Mouse (Mus musculus): ENCODE results near the gene Plekha8. TPM values are rescaled to one million over a fixed set of nuclear protein-coding genes. Genes with fewer than 3 reads are reported as not detected.
A peak's percentile ranks its signal among the peaks of the same experiment; 100 is the strongest.

Gene Plekha8
- polyA plus RNA-seq, 1 experiment, result 9.1 TPM

DNA sequence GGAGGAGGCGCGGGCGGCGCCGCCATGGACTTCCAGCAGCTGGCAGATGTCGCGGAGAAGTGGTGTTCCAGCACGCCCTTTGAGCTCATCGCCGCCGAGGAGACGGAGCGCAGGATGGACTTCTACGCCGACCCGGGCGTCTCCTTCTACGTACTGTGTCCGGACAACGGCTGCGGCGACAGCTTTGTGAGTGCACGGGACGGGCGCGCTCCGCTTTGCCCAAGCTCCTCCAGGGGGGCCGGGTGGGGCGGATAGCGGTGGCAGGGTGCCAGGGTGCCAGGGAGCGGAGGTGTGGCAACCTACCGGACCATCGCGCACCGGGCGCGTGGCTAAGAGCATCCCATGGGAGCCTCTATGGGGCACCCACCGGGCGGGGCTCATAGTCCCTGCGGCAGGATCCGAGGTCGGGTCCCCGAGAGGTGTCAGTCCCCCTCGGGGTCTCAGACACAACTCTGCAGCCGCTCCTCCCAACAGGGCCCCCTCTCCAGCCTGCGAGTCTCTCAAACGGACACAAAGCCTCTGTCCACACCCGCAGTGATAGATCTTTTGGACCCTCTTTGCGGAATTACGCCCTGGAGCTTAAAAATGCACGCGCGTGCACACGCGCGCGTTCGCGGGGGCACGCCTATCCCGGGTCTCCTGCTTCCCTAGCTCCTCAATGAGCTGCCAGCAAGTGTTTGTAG is 87.0 kb downstream of the Plekha8 start:
- peak overlapping the region; percentile 86 for H3K4me3 ChIP-seq (ENCODE audit: insufficient read depth, low read length)
- no peaks in the 10 kb centered on the region for H3K4me1 ChIP-seq (ENCODE audit: control insufficient read depth, insufficient read depth, low read length)
- no peak overlapping the region for H3K27ac ChIP-seq (ENCODE audit: insufficient read depth, low read length)
- TF ChIP-seq CTCF (IDR thresholded peaks at IDR 0.05; ENCODE audit: borderline replicate concordance, insufficient read depth, low read length), result no peak
- TF ChIP-seq POLR2A (IDR thresholded peaks at IDR 0.05; ENCODE audit: low read depth, low read length), result peak; percentile 40; the same call in 1 of the 2 replicates

DNA sequence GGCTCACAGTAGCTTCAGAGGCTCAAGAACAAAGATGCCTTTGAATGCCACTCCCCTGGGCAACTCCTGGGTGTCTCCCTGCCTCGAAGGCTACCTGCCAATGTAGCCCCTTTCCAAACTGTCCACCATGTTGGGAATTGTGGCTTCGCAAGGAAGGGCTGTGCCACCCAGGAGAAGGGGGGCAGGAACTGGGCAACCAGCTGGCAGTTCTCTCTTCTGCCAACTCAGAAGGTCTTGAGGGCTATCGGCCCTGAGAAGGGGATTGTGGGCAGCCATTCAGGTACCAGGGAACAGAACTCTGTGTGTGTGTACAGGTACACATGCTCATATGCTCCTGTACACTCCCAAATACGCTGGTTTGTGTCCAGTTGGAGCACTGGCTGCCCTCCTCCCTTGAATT is 89.2 kb downstream of the Plekha8 start:
- Histone ChIP-seq H3K4me1 (ENCODE audit: control insufficient read depth, insufficient read depth, low read length) (no peaks in the 10 kb centered on the region), H3K27ac (ENCODE audit: insufficient read depth, low read length) (no peak overlapping the region), H3K4me3 (ENCODE audit: insufficient read depth, low read length) (no peak overlapping the region)
- no peak for TF ChIP-seq CTCF (IDR thresholded peaks at IDR 0.05; ENCODE audit: borderline replicate concordance, insufficient read depth, low read length)
- no peak for TF ChIP-seq POLR2A (IDR thresholded peaks at IDR 0.05; ENCODE audit: low read depth, low read length)

DNA sequence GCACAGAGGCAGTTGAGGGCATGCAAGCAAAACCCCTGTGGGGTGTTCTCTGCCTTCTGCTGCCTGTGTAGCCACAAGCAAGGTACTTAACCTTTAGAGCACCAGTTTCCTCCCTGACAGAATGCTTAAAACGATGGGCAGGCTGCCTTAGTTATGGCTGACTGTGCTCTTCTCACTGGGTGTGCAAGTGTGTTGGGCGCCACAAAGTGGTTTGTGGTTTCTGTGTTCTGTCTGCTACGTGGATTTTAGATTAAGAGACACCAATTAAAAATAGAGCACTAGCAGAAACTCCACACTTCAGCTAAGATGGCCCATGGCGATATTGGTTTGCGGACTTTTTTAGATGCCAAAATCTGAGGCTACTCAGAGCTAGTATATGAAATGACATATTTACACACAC is 90.2 kb downstream of the Plekha8 start:
- H3K4me1 ChIP-seq (ENCODE audit: control insufficient read depth, insufficient read depth, low read length), result no peaks in the 10 kb centered on the region
- no peak overlapping the region for H3K4me3 ChIP-seq (ENCODE audit: insufficient read depth, low read length)
- TF ChIP-seq POLR2A (IDR thresholded peaks at IDR 0.05; ENCODE audit: low read depth, low read length) (no peak), CTCF (IDR thresholded peaks at IDR 0.05; ENCODE audit: borderline replicate concordance, insufficient read depth, low read length) (no peak)
- no peak overlapping the region for H3K27ac ChIP-seq (ENCODE audit: insufficient read depth, low read length)

DNA sequence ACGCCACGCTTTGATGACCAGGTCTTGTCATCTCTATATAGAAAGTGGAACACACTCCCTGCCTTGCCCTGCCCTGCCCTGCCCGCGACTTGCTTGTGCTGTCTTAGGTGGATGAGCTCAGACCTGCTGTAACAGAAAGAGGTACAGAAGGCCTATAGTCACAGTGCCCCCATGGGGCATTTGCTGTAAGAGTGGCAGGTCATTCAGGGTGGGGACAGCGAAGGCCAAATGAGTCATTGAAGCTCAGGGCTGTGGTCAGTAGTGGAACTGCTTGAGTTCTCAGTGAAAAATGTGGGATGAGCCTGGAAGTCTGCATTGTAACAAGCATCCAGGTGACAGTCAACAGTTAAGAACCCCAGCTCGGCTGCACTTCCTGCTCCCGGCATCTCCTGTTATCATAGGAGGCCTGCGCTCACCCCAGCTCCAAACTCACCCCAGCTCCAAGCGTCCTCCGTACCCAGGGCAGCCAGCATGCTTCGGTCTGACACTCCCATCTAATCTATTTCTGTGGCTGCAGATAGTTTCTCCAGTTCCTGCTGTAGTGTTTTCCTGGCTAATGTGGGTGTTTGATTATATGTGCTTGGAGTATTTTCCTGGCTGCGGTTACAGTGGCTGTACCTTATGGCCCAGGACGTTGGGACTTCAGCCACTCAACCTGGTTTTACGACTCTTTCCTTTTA is 90.9 kb downstream of the Plekha8 start:
- H3K4me3 ChIP-seq (ENCODE audit: insufficient read depth, low read length), result no peak overlapping the region
- no peak overlapping the region for H3K27ac ChIP-seq (ENCODE audit: insufficient read depth, low read length)
- H3K4me1 ChIP-seq (ENCODE audit: control insufficient read depth, insufficient read depth, low read length), result no peaks in the 10 kb centered on the region
- TF ChIP-seq POLR2A (IDR thresholded peaks at IDR 0.05; ENCODE audit: low read depth, low read length) (no peak), CTCF (IDR thresholded peaks at IDR 0.05; ENCODE audit: borderline replicate concordance, insufficient read depth, low read length) (no peak)

DNA sequence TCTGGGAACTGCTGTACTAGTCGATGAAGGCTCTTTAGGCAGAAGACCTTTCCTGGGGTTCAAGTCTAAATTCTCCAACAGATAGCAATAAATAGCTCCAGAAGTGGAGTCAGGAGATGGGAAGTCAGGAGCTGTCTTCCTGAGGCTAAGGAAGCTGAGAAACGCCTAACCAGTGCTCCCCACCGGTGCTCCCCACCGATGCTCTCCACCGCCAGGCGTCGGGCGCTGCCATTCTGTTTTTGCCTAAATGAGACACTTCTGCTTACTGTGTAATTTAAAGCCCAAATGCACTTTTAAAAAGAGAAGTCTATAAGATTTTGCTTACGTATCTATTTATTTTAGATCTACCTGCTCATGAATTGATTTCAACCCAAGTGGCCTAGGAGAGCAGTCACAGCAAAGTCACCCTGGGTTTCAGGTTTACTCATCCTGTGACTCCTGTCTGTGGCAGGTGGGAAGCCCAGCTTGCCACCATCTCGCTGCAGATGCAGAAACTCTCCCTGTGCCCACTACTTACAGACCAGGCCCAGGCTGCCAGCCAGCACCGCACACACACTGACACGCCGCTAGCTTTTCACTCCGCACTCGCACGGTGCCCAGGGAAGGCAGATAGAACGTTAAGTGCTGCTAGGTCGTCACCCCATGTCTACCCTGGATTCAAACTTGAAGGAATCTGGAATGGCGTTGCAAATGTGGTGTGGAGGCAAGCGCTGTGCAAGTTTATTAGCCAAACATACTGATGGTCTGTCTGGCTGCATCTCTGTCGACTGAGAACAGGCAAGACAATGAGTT is 92.2 kb downstream of the Plekha8 start:
- H3K4me3 ChIP-seq (ENCODE audit: insufficient read depth, low read length), result no peak overlapping the region
- TF ChIP-seq CTCF (IDR thresholded peaks at IDR 0.05; ENCODE audit: borderline replicate concordance, insufficient read depth, low read length), result no peak
- TF ChIP-seq POLR2A (IDR thresholded peaks at IDR 0.05; ENCODE audit: low read depth, low read length), result no peak
- no peaks in the 10 kb centered on the region for H3K4me1 ChIP-seq (ENCODE audit: control insufficient read depth, insufficient read depth, low read length)
- no peak overlapping the region for H3K27ac ChIP-seq (ENCODE audit: insufficient read depth, low read length)

DNA sequence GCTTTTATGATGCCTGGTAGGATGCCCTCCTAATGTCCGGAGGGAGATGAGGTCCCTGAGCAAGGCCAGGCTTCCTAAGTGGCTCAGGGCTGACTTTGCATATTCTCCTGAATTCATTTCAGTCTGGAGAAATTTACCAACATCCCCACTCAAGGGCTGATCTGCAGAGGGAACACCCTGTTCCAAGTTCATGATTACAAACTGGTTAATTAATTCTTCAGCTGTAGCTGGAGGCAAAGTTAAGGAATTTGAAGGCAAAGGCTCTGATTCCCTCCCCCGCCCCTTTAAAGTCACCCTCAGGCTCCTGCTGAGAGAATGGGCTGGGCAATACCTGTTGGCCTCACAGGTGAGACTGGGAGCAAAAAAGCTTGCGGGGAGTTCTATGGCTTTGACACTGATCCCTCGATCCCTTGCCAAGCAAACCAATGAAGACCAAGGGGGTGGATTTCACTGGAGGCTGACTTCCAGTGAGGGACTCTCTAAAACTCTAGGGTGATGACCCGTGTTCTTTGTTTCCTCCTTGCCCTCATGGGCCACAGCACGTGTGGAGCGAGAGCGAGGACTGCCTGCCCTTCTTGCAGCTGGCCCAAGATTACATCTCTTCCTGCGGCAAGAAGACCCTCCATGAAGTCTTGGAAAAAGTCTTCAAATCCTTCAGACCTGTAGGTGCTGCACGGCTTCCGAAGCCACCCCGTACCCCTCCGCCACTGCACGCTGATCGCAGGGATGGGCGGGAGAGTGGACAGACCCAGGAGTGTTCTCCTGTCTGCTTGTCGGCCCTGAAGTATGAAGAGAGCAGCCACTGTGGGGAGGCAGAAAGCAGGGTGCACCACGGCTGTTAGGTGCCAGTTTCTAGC is 93.8 kb downstream of the Plekha8 start:
- no peak overlapping the region for H3K27ac ChIP-seq (ENCODE audit: insufficient read depth, low read length)
- no peak for TF ChIP-seq POLR2A (IDR thresholded peaks at IDR 0.05; ENCODE audit: low read depth, low read length)
- no peak for TF ChIP-seq CTCF (IDR thresholded peaks at IDR 0.05; ENCODE audit: borderline replicate concordance, insufficient read depth, low read length)

DNA sequence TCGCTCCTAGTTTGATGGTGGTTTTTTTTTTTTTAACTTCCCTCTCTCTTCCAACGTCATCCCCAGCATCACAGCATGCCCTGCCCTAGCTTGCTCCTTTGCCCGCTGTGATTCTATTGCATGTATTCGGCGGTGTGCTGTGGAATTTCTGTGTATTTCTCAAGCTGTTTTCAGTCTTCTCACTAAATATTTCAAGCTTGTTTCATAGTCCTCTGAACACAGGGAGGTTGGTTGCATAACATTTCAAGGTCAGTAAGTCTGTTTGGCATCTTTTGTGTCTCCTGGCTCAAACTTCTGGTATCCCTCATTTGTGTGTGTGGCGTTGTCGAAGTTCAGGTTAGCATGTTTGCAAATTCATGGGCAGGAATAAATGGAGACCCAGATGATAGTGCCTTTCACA is 94.8 kb downstream of the Plekha8 start:
- TF ChIP-seq POLR2A (IDR thresholded peaks at IDR 0.05; ENCODE audit: low read depth, low read length) (no peak), CTCF (IDR thresholded peaks at IDR 0.05; ENCODE audit: borderline replicate concordance, insufficient read depth, low read length) (no peak)
- Histone ChIP-seq H3K4me3 (ENCODE audit: insufficient read depth, low read length) (no peak overlapping the region), H3K4me1 (ENCODE audit: control insufficient read depth, insufficient read depth, low read length) (no peaks in the 10 kb centered on the region), H3K27ac (ENCODE audit: insufficient read depth, low read length) (no peak overlapping the region)

More for the DNA sequence above, 93.8 kb downstream of the Plekha8 start:
- Histone ChIP-seq H3K4me3 (ENCODE audit: insufficient read depth, low read length) (no peak overlapping the region), H3K4me1 (ENCODE audit: control insufficient read depth, insufficient read depth, low read length) (no peaks in the 10 kb centered on the region)

DNA sequence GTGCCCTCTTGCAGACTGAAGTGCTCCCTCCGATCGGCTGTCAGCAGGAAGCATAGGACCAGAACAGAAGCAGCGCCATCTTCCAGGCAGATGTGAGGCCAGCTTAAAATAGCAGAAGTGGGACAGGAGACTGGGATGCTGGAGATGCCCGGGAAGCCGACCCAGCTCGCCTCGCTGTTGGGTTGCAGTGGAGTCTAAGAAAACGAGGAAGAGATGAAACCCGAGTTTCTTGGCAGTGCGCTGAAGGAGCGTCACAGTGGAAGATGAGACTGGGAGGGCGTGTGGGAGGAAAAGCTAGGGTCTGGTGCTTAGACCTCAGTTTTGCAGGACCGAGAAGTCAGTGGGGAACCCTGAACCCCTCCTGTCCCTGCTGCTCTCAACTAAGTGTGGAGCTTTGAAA is 95.9 kb downstream of the Plekha8 start:
- no peak for TF ChIP-seq POLR2A (IDR thresholded peaks at IDR 0.05; ENCODE audit: low read depth, low read length)
- TF ChIP-seq CTCF (IDR thresholded peaks at IDR 0.05; ENCODE audit: borderline replicate concordance, insufficient read depth, low read length), result no peak
- Histone ChIP-seq H3K27ac (ENCODE audit: insufficient read depth, low read length) (no peak overlapping the region), H3K4me3 (ENCODE audit: insufficient read depth, low read length) (no peak overlapping the region)

More for the DNA sequence above, 95.9 kb downstream of the Plekha8 start:
- no peaks in the 10 kb centered on the region for H3K4me1 ChIP-seq (ENCODE audit: control insufficient read depth, insufficient read depth, low read length)

Measured in embryonic fibroblast, embryonic 13.5 days (primary cell).